Mouse (Mus musculus) forebrain, embryonic 13.5 days (tissue): ENCODE data around the gene Card11. TPM values are rescaled to one million over a fixed set of nuclear protein-coding genes. Genes with fewer than 3 reads are reported as not detected.

Experiments
- ATAC-seq: fragments of 200-750 bp; cut with Nextera tagmentation; 2 replicates; pipeline ENCODE4 v1.8.0; 2017
- H3K27ac ChIP-seq: fragments of 300-500 bp; sonication (generic); 2 replicates; pipeline ENCODE4 v1.5.1; 2015; ENCODE audit warnings: inconsistent platforms, mild to moderate bottlenecking, moderate library complexity
- H3K27me3 ChIP-seq: fragments of 300-500 bp; sonication (generic); 2 replicates; pipeline ENCODE4 v1.6.1; 2015; ENCODE audit warnings: mild to moderate bottlenecking, inconsistent platforms
- H3K36me3 ChIP-seq: fragments of 300-500 bp; sonication (generic); 2 replicates; pipeline ENCODE4 v1.6.1; 2015; ENCODE audit warnings: mild to moderate bottlenecking, inconsistent platforms; ENCODE audit not compliant: poor library complexity, severe bottlenecking
- H3K4me1 ChIP-seq: fragments of 300-500 bp; sonication (generic); 2 replicates; pipeline ENCODE4 v1.6.1; 2015; ENCODE audit warnings: inconsistent platforms
- H3K4me2 ChIP-seq: fragments of 300-500 bp; sonication (generic); 2 replicates; pipeline ENCODE4 v1.6.1; 2015; ENCODE audit warnings: inconsistent platforms, mild to moderate bottlenecking, moderate library complexity
- H3K4me3 ChIP-seq: fragments of 300-500 bp; sonication (generic); 2 replicates; pipeline ENCODE4 v1.5.1; 2015; ENCODE audit warnings: mild to moderate bottlenecking, inconsistent platforms
- H3K9ac ChIP-seq: fragments of 300-500 bp; sonication (generic); 2 replicates; pipeline ENCODE4 v1.6.1; 2015; ENCODE audit warnings: mild to moderate bottlenecking, inconsistent platforms
- H3K9me3 ChIP-seq: fragments of 300-500 bp; sonication (generic); replicated peaks from 2 replicates; pipeline ENCODE4 v1.6.1; 2016; ENCODE audit warnings: inconsistent platforms
- WGBS: fragments of 180-500 bp; shearing (Covaris S2); methylation state at CpG from one replicate; pipeline ENCODE4 v1.1.7; 2015; 5-methylcytosine and 5-hydroxymethylcytosine counted together
- polyA plus RNA-seq: library from polyadenylated mRNA; unstranded; fragments of >200 nt; fragmentation: Nextera tagmentation; extraction: Ambion mirVana; gene quantifications from 2 replicates; pipeline ENCODE4 v1.2.1, GENCODE M21; 2015

Card11 gene
- polyA plus RNA-seq, 1 experiment from 2014 or later: not detected

DNA sequence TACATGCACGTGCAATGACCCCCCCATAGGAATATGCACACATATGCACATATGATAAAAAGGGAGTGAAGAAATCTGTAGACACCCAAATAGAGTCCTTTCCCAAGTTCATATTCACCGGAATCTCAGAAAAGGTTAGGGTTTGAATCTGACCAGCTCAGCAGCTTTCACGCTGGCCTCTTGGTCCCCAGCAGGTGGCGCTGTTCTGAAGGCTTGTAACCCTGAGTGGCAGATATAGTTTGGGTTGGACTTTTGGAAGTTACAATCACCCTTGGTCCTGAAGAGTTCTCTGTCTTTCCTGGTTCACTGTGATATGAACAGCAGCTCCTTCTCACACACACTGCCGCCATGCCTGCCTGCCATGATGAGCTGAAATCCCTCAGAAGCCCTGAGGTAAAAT lies 24.1 kb upstream of the Card11 start:
- no peaks in the 10 kb centered on the region for H3K36me3 ChIP-seq
- no peak overlapping the region for H3K27ac ChIP-seq
- H3K4me3 ChIP-seq: no peak overlapping the region
- no peaks in the 10 kb centered on the region for H3K4me1 ChIP-seq
- H3K9me3 ChIP-seq: peaks cover 16% of the 10 kb centered on the region
- ATAC-seq: no peak
- no peaks in the 10 kb centered on the region for H3K27me3 ChIP-seq
- no peak overlapping the region for H3K9ac ChIP-seq
- 66% methylated on average over 5 of the region's 5 CpGs for WGBS
- no peak overlapping the region for H3K4me2 ChIP-seq

GRCm38 (mm10) chr5:141017927-141018700 lies 17.7 kb upstream of the Card11 start:
- no peak overlapping the region for H3K9ac ChIP-seq
- H3K4me2 ChIP-seq: no peak overlapping the region
- no peak for ATAC-seq
- peaks cover 4% of the 10 kb centered on the region; the same call in 1 of the 2 replicates for H3K4me1 ChIP-seq
- no peak overlapping the region for H3K4me3 ChIP-seq
- no peaks in the 10 kb centered on the region for H3K27me3 ChIP-seq
- H3K27ac ChIP-seq: no peak overlapping the region
- H3K36me3 ChIP-seq: no peaks in the 10 kb centered on the region
- 82% methylated on average over 2 of the region's 2 CpGs for WGBS
- peaks cover 16% of the 10 kb centered on the region for H3K9me3 ChIP-seq

- Histone ChIP-seq H3K4me2 (no peak overlapping the region), H3K27me3 (no peaks in the 10 kb centered on the region), H3K27ac (no peak overlapping the region), H3K4me1 (peaks cover 10% of the 10 kb centered on the region; the same call in 1 of the 2 replicates), H3K4me3 (no peak overlapping the region), H3K36me3 (no peaks in the 10 kb centered on the region), H3K9me3 (peaks cover under 1% of the 10 kb centered on the region; the same call in 1 of the 2 replicates), H3K9ac (no peak overlapping the region)
- WGBS: 64% methylated on average over 1 of the region's 1 CpGs
- ATAC-seq: no peak
These were observed 15.7 kb upstream of the Card11 start for GRCm38 (mm10) chr5:141016082-141016481.

DNA sequence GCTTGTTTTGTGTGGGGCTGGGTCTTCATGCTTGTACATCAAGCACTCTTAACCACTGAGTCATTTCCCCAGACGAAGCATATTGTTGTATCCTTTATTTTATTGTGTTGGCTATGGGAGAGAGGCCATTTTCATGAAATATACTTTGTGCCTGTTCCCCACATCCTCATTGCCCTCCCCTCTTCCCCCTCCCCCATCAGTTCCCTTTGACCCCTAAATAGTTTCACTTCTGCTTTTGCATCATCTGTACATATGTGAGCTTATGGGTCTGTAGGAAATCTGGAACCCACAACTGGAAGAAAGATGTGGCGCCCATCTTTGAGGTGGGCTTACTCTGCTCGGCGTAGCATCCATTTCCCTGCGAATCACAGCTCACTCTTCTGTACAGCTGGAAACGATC lies 13.8 kb upstream of the Card11 start:
- Histone ChIP-seq H3K4me2 (no peak overlapping the region), H3K27me3 (no peaks in the 10 kb centered on the region), H3K27ac (no peak overlapping the region), H3K36me3 (no peaks in the 10 kb centered on the region), H3K4me3 (no peak overlapping the region), H3K9ac (no peak overlapping the region), H3K9me3 (no peaks in the 10 kb centered on the region), H3K4me1 (peaks cover 10% of the 10 kb centered on the region; the same call in 1 of the 2 replicates)
- ATAC-seq: no peak
- 95% methylated on average over 6 of the region's 6 CpGs for WGBS

DNA sequence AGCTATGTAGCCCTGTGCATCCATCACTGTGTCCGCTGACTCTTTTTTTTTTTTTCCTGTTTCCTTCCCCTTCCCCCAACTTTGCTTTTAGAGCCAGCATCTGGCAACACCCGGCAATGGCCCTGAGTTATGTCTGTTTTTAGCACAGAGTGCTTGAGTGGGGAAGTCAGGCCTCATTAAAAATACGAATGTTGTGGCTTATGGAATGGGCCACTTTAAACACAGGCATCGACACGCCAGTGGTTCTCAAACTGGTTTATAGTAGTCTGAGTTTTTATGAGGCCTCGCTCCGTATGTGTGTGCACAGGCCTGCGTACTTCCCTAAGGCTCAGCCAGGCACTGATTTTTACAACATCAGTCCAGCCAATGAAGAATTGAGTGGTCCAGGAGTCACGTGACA lies 13.1 kb upstream of the Card11 start:
- Histone ChIP-seq H3K27ac (no peak overlapping the region), H3K4me3 (no peak overlapping the region), H3K36me3 (no peaks in the 10 kb centered on the region), H3K27me3 (no peaks in the 10 kb centered on the region), H3K9ac (no peak overlapping the region), H3K4me1 (peaks cover 10% of the 10 kb centered on the region; the same call in 1 of the 2 replicates), H3K4me2 (no peak overlapping the region), H3K9me3 (0 out of 2 replicates have a peak, but pooled peaks cover 4% of the 10 kb centered on the region)
- ATAC-seq: no peak
- 86% methylated on average over 9 of the region's 9 CpGs for WGBS

DNA sequence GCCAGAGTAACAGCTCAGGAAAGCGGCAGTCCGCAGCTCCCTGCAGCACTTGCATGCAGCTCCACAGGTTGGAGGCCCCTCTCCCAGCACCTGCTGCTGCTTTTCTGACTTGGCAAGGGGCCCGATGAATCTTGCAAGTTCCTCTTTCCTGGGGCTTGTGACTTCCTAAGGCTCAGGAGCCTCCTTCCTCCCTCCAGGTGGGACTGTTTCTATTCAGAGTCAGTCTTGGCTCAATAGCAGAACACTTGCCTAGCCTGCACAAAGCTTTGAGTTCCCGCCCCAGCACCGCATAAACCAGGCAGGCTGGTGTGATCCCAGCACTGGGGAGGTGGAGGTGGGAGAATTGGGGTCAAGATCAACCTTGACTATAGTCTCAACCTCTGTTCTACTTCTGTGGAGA lies 5.1 kb upstream of the Card11 start:
- Histone ChIP-seq H3K9ac (no peak overlapping the region), H3K4me3 (no peak overlapping the region), H3K27me3 (no peaks in the 10 kb centered on the region), H3K36me3 (no peaks in the 10 kb centered on the region), H3K4me1 (no peaks in the 10 kb centered on the region), H3K4me2 (no peak overlapping the region), H3K9me3 (0 out of 2 replicates have a peak, but pooled peaks cover 4% of the 10 kb centered on the region), H3K27ac (no peak overlapping the region)
- ATAC-seq: no peak
- whole genome bisulfite sequencing: 84% methylated on average over 5 of the region's 5 CpGs

GRCm38 (mm10) chr5:141004078-141004763 lies 3.8 kb upstream of the Card11 start:
- no peaks in the 10 kb centered on the region for H3K36me3 ChIP-seq
- H3K9me3 ChIP-seq: 0 out of 2 replicates have a peak, but pooled peaks cover 4% of the 10 kb centered on the region
- no peaks in the 10 kb centered on the region for H3K27me3 ChIP-seq
- no peak overlapping the region for H3K4me3 ChIP-seq
- 91% methylated on average over 3 of the region's 3 CpGs for WGBS
- no peak overlapping the region for H3K4me2 ChIP-seq
- H3K9ac ChIP-seq: no peak overlapping the region
- no peak overlapping the region for H3K27ac ChIP-seq
- no peak for ATAC-seq
- H3K4me1 ChIP-seq: no peaks in the 10 kb centered on the region

- 86% methylated on average over 7 of the region's 7 CpGs for WGBS
These were observed 1.2 kb downstream of the Card11 start for GRCm38 (mm10) chr5:140999178-140999672.

DNA sequence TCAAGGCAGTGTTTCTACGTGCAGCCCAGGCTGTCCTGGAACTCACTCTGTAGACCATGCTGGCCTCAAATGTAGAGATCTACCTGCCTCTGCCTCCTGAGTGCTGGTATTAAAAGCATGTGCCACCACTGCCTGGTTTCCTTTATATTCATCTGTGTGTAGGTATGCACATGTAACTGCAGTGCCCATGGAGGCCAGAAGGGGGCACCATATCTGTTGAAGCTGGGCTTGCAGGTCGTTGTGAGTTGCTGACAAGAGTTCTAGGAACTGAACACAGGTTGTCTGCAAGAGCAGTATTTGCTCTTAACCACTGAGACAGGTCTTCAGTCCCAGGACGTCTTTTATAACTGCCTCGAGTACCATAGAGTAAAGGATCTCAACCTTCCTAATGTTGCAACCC lies 2.6 kb downstream of the Card11 start:
- ATAC-seq: no peak
- no peak overlapping the region for H3K4me3 ChIP-seq
- no peak overlapping the region for H3K4me2 ChIP-seq
- no peaks in the 10 kb centered on the region for H3K27me3 ChIP-seq
- H3K9me3 ChIP-seq: 0 out of 2 replicates have a peak, but pooled peaks cover 5% of the 10 kb centered on the region
- no peak overlapping the region for H3K27ac ChIP-seq
- no peak overlapping the region for H3K9ac ChIP-seq
- H3K36me3 ChIP-seq: no peaks in the 10 kb centered on the region
- 81% methylated on average over 4 of the region's 4 CpGs for WGBS
- no peaks in the 10 kb centered on the region for H3K4me1 ChIP-seq

More at GRCm38 (mm10) chr5:140999178-140999672, 1.2 kb downstream of the Card11 start:
- Histone ChIP-seq H3K27ac (no peak overlapping the region), H3K4me2 (no peak overlapping the region), H3K9ac (no peak overlapping the region), H3K4me1 (no peaks in the 10 kb centered on the region), H3K36me3 (no peaks in the 10 kb centered on the region), H3K9me3 (0 out of 2 replicates have a peak, but pooled peaks cover 5% of the 10 kb centered on the region), H3K27me3 (no peaks in the 10 kb centered on the region), H3K4me3 (no peak overlapping the region)
- ATAC-seq: no peak

DNA sequence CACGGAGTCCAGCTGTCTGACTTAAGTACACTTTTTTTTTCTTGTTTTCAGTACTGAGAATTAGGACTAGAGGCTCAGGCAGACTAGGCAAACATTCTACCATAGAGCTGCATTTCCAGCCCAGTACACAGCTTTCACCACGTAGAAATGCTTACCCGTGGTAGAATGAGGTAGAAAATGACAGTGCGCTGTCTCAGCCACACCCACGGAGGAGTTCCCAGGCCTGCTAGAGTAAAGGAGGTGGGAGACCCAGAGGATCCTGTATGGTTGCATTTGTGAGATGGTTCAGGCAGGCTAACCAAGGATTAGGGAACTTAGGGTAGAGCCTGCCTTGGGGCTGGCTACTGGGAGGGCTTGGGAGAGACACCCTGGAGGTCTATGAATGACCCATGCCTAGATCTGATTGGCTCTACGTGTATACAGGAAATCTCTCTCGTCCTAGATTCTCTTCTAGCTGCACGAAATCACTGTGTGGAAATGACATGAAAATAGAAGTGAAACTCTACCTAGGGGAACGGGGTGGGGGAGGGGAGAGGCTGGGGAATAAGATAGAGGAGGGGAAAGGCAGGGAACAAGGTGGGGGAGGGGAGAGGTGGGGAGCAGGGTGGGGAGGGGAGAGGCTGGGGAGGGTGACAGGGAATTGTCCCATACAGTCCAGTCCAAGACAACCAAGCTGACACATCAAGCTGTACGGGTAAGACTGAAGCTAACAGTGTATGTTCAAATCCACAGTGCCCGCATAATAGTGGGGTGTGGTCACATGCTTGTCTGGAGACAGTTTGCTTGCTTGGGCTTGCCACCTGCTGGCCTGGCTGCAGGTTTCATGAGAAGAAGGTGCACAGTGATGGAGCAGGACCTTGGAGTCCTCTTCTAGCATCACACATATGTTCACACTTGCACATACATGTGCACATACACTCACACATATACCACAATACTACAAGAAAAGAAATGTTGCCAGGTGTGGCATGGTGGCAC lies 8.0 kb downstream of the Card11 start:
- Histone ChIP-seq H3K36me3 (no peaks in the 10 kb centered on the region), H3K9me3 (no peaks in the 10 kb centered on the region), H3K27me3 (no peaks in the 10 kb centered on the region), H3K27ac (no peak overlapping the region), H3K4me2 (no peak overlapping the region), H3K9ac (no peak overlapping the region), H3K4me1 (no peaks in the 10 kb centered on the region), H3K4me3 (no peak overlapping the region)
- 75% methylated on average over 11 of the region's 11 CpGs for WGBS
- no peak for ATAC-seq

- whole genome bisulfite sequencing: 88% methylated on average over 9 of the region's 9 CpGs
- Histone ChIP-seq H3K9me3 (no peaks in the 10 kb centered on the region), H3K27ac (no peak overlapping the region), H3K27me3 (no peaks in the 10 kb centered on the region), H3K36me3 (no peaks in the 10 kb centered on the region), H3K4me2 (no peak overlapping the region), H3K4me3 (no peak overlapping the region), H3K9ac (no peak overlapping the region), H3K4me1 (no peaks in the 10 kb centered on the region)
- ATAC-seq: no peak
These were observed 14.9 kb downstream of the Card11 start for GRCm38 (mm10) chr5:140985311-140986050.
